Mouse (Mus musculus) small intestine, adult 2 months (tissue): ENCODE measurements around the gene Fam126a. TPM values are rescaled to one million over a fixed set of nuclear protein-coding genes. Genes with fewer than 3 reads are reported as not detected.
"Not testable (repeated sequence)": the region's sequence is repeated elsewhere in the genome, so short reads cannot be mapped to it uniquely, and the experiment has no call there.

Experiments used
- H3K27ac ChIP-seq: fragments of 200-500 bp; 2 replicates; pipeline ENCODE4 v1.5.1; 2012; ENCODE audit warnings: low read depth, low read length, control low read depth, inconsistent platforms; ENCODE audit not compliant: insufficient read depth
- H3K27me3 ChIP-seq: fragments of 200-500 bp; 2 replicates; pipeline ENCODE4 v1.6.1; 2012; ENCODE audit warnings: mild to moderate bottlenecking, moderate library complexity, low read length, inconsistent platforms; ENCODE audit not compliant: control insufficient read depth, insufficient read depth
- H3K36me3 ChIP-seq: fragments of 200-500 bp; 2 replicates; pipeline ENCODE4 v1.6.1; 2012; ENCODE audit warnings: mild to moderate bottlenecking, low read length, control low read depth, inconsistent platforms; ENCODE audit not compliant: control insufficient read depth, insufficient read depth
- H3K4me1 ChIP-seq: fragments of 200-500 bp; 2 replicates; pipeline ENCODE4 v1.6.1; 2012; ENCODE audit warnings: low read length, inconsistent platforms, mixed read lengths; ENCODE audit not compliant: control insufficient read depth, insufficient read depth, insufficient read length
- H3K4me3 ChIP-seq: fragments of 200-500 bp; 2 replicates; pipeline ENCODE4 v1.5.1; 2012; ENCODE audit warnings: low read depth, mild to moderate bottlenecking, control low read depth, inconsistent platforms, low read length, moderate library complexity
- CTCF ChIP-seq: fragments of 200-500 bp; IDR thresholded peaks from 2 replicates; pipeline ENCODE4 v1.5.1; 2012; ENCODE audit warnings: low read depth, mild to moderate bottlenecking, control low read depth, inconsistent platforms, low read length, moderate library complexity, mixed read lengths; ENCODE audit not compliant: insufficient replicate concordance, insufficient read length; ENCODE audit errors: extremely low read depth
- POLR2A ChIP-seq: fragments of 200-500 bp; IDR thresholded peaks from 2 replicates; pipeline ENCODE4 v1.6.1; 2012; ENCODE audit warnings: low read depth, mild to moderate bottlenecking, control low read depth, inconsistent platforms, low read length, moderate library complexity
- WGBS: fragments of 180-500 bp; shearing (Covaris S2); methylation state at CpG from one replicate; pipeline ENCODE4 v1.1.7; 2018; 5-methylcytosine and 5-hydroxymethylcytosine counted together
- polyA plus RNA-seq: library from polyadenylated mRNA; depleted of rRNA; stranded (reverse); fragments of >200 nt; gene quantifications from 2 replicates; pipeline ENCODE4 v1.2.3, GENCODE M21; 2012; rRNA removed

Gene Fam126a
- polyA plus RNA-seq, 1 experiment, result 1.1 TPM

DNA sequence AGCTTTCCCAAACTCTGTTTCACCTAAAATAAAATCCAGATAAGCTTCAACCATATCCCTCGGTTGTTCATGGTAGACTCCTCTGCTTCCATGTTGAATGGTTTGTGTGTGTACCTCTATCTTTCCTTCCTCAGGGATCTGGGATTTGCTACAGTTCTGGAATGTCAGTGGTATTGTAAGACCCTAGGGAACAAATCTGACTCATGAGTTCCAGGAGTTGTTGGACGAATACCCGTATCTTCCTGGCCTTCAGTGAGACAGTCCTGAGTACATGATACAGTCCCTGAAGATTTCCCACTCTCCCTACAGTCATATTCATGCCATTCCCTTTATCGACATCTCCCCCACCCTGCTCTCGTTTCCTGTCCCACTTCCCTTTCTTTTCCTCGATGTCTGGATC lies 157.9 kb downstream of the Fam126a start:
- WGBS, result 79% methylated on average over 6 of the region's 6 CpGs

DNA sequence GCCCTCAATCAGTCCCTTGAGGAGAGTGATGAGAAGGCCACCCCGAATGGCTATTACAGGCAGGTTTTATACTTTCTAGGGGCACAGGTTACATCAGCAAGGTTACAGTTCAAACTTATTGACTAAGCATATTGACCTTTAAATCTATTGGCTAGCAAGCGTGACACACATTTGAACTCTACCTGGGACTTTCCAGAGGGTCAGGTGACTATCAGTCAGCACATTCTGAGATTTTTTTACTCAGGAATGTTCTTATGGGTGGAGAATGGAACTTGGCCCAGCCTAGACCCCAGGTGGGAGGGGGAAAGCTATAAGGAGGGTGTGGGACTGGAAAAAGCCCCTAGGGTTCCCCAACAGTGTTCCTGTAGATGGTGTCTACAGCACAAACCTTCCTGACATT lies 159.2 kb downstream of the Fam126a start:
- H3K4me3 ChIP-seq, H3K36me3 ChIP-seq, H3K27me3 ChIP-seq, H3K4me1 ChIP-seq, H3K27ac ChIP-seq: not testable (repeated sequence)
- WGBS, result 69% methylated on average over 2 of the region's 2 CpGs

More for the DNA sequence above, 157.9 kb downstream of the Fam126a start:
- no peaks in the 10 kb centered on the region for H3K36me3 ChIP-seq
- TF ChIP-seq CTCF (no peak), POLR2A (no peak)
- H3K27ac ChIP-seq, result no peak overlapping the region
- H3K4me3 ChIP-seq, result no peak overlapping the region
- H3K27me3 ChIP-seq, result no peaks in the 10 kb centered on the region
- H3K4me1 ChIP-seq, result peaks cover 7% of the 10 kb centered on the region

DNA sequence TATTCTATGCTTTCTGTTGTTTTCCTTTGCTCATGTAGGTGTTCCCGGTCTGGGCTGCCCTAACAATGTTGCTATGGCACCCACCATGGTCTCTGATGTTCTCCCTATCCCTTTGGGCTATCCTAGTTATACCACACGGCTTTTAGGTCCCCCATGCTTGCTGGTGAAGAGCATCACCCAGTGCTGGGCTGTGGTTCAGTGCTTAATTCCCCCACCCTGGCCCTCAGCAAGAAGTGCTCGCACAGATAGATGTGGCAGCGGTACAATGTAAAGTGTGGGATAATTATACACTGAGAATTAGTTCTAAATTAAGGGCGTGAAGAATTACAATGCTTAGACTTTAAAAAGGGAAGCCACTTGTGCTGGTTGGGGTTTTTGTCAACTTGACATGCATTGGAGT lies 164.5 kb downstream of the Fam126a start:
- WGBS, result 90% methylated on average over 5 of the region's 5 CpGs

More for the DNA sequence above, 164.5 kb downstream of the Fam126a start:
- TF ChIP-seq POLR2A (no peak), CTCF (no peak)
- Histone ChIP-seq H3K27me3 (no peaks in the 10 kb centered on the region), H3K4me1 (no peaks in the 10 kb centered on the region), H3K27ac (no peak overlapping the region), H3K4me3 (no peak overlapping the region), H3K36me3 (no peaks in the 10 kb centered on the region)

Other genes starting within 250 kb of the Fam126a start
- gene Pus7, start 247.0 kb downstream of the Fam126a start, polyA plus RNA-seq, result 1.1 TPM in 2 replicates
- 3.9 and 5.4 TPM in 2 replicates for gene Rint1, start 243.0 kb downstream of the Fam126a start, polyA plus RNA-seq
- gene Tomm7, start 186.5 kb downstream of the Fam126a start, polyA plus RNA-seq, result 4.0 and 10.7 TPM in 2 replicates
- gene Klhl7, start 69.9 kb upstream of the Fam126a start, polyA plus RNA-seq, result 0.09 and 0.28 TPM in 2 replicates
- gene Nupl2, start 134.3 kb upstream of the Fam126a start, polyA plus RNA-seq, result 1.4 and 2.5 TPM in 2 replicates